Comparison of ENCODE assay signal across 8 mouse cellular contexts in genomic region chr7:44814952-44815553, GRCm38 (mm10). TPM values are rescaled to one million over a fixed set of nuclear protein-coding genes. Genes with fewer than 3 reads are reported as not detected.
DNase-seq lines count a peak whose midpoint lies in the region; ATAC-seq and TF ChIP-seq lines count a peak whose summit lies in the region.

No protein-coding gene starts in this region.

- H3K9me3 ChIP-seq in heart, embryonic 10.5 days, result no peaks in the 10 kb centered on the region
- no peaks in the 10 kb centered on the region for H3K9me3 ChIP-seq in ES-Bruce4 (replicated peaks; ENCODE audit: control insufficient read depth, insufficient read depth, low read length, poor library complexity, severe bottlenecking)
- H3K9me3 ChIP-seq in embryonic facial prominence, embryonic 12.5 days, result no peaks in the 10 kb centered on the region
- H3K9me3 ChIP-seq in intestine, embryonic 14.5 days (ENCODE audit: control insufficient read depth, low read length), result no peaks in the 10 kb centered on the region
- H3K9me3 ChIP-seq in midbrain, embryonic 13.5 days, result no peaks in the 10 kb centered on the region

- ATAC-seq in embryonic facial prominence, embryonic 12.5 days (ENCODE audit: insufficient number of reproducible peaks, insufficient read depth, low FRiP score, low TSS enrichment), result no peak
- 0 out of 2 replicates have a peak, but pooled peaks have one; percentile 1 for ATAC-seq in intestine, embryonic 14.5 days (replicated peaks; ENCODE audit: low FRiP score, low TSS enrichment, low read depth)
- ATAC-seq in midbrain, embryonic 13.5 days, result peak; percentile 21
- no peak for ATAC-seq in activated CD4-positive, CD25-positive, alpha-beta regulatory T cell, adult 4 months

- H3K27me3 ChIP-seq in heart, embryonic 10.5 days (ENCODE audit: insufficient read depth, poor library complexity, severe bottlenecking), result no peaks in the 10 kb centered on the region
- no peaks in the 10 kb centered on the region; the same call in 1 of the 2 replicates for H3K27me3 ChIP-seq in ES-Bruce4 (ENCODE audit: control insufficient read depth, insufficient read depth, low read length, poor library complexity, severe bottlenecking)
- no peaks in the 10 kb centered on the region for H3K27me3 ChIP-seq in embryonic facial prominence, embryonic 12.5 days
- no peaks in the 10 kb centered on the region for H3K27me3 ChIP-seq in intestine, embryonic 14.5 days (replicated peaks; ENCODE audit: control insufficient read depth, insufficient read depth, low read length)
- no peaks in the 10 kb centered on the region for H3K27me3 ChIP-seq in midbrain, embryonic 13.5 days

- peaks cover 29% of the 10 kb centered on the region; the same call in 1 of the 2 replicates for H3K36me3 ChIP-seq in heart, embryonic 10.5 days
- H3K36me3 ChIP-seq in ES-Bruce4 (ENCODE audit: control insufficient read depth, insufficient read depth, low read length, poor library complexity, severe bottlenecking), result peaks cover 19% of the 10 kb centered on the region
- H3K36me3 ChIP-seq in embryonic facial prominence, embryonic 12.5 days, result peaks cover 20% of the 10 kb centered on the region; the same call in 1 of the 2 replicates
- peaks cover 14% of the 10 kb centered on the region; the same call in 1 of the 2 replicates for H3K36me3 ChIP-seq in intestine, embryonic 14.5 days (ENCODE audit: control insufficient read depth, insufficient read depth, low read length)
- peaks cover 5% of the 10 kb centered on the region for H3K36me3 ChIP-seq in midbrain, embryonic 13.5 days

- H3K9ac ChIP-seq in ES-Bruce4 (ENCODE audit: low read depth, poor library complexity, severe bottlenecking), result peak overlapping the region; percentile 99
- H3K9ac ChIP-seq in embryonic facial prominence, embryonic 12.5 days, result peak overlapping the region; percentile 24; the same call in 1 of the 2 replicates
- H3K9ac ChIP-seq in intestine, embryonic 14.5 days (ENCODE audit: low read length), result peak overlapping the region; percentile 87
- peak overlapping the region; percentile 44; the same call in 1 of the 2 replicates for H3K9ac ChIP-seq in midbrain, embryonic 13.5 days (replicated peaks)

- TF ChIP-seq CTCF in ES-Bruce4 (IDR thresholded peaks at IDR 0.05; ENCODE audit: low read depth, low read length), result no peak

- no peak for TF ChIP-seq EP300 in ES-Bruce4 (IDR thresholded peaks at IDR 0.05; ENCODE audit: insufficient read depth, low read depth, low read length)

- no peak for TF ChIP-seq POLR2A in ES-Bruce4 (IDR thresholded peaks at IDR 0.05; ENCODE audit: insufficient read depth, low read length)

- peaks cover 38% of the 10 kb centered on the region for H3K4me1 ChIP-seq in heart, embryonic 10.5 days
- H3K4me1 ChIP-seq in ES-Bruce4 (ENCODE audit: control insufficient read depth, insufficient read depth, low read length), result peaks cover 2% of the 10 kb centered on the region
- peaks cover 33% of the 10 kb centered on the region for H3K4me1 ChIP-seq in embryonic facial prominence, embryonic 12.5 days
- H3K4me1 ChIP-seq in intestine, embryonic 14.5 days (replicated peaks; ENCODE audit: control insufficient read depth, insufficient read depth, low read length), result peaks cover 25% of the 10 kb centered on the region
- peaks cover 41% of the 10 kb centered on the region for H3K4me1 ChIP-seq in midbrain, embryonic 13.5 days (replicated peaks)

- DNase-seq in heart, embryonic 10.5 days (ENCODE audit: low spot score), result peak; percentile 79
- DNase-seq in heart, adult 18-20 months, result no peak
- no peak for DNase-seq in intestine, embryonic 14.5 days (ENCODE audit: low spot score)
- no peak for DNase-seq in ovary, postnatal 36 days (ENCODE audit: low spot score)

- peak overlapping the region; percentile 53 for H3K4me2 ChIP-seq in embryonic facial prominence, embryonic 12.5 days (replicated peaks)
- H3K4me2 ChIP-seq in intestine, embryonic 14.5 days (ENCODE audit: low read length), result peak overlapping the region; percentile 60
- H3K4me2 ChIP-seq in midbrain, embryonic 13.5 days (replicated peaks), result peak overlapping the region; percentile 83

- H3K4me3 ChIP-seq in heart, embryonic 10.5 days, result peak overlapping the region; percentile 86
- peak overlapping the region; percentile 43 for H3K4me3 ChIP-seq in ES-Bruce4 (ENCODE audit: low read depth, low read length)
- peak overlapping the region; percentile 72 for H3K4me3 ChIP-seq in embryonic facial prominence, embryonic 12.5 days
- H3K4me3 ChIP-seq in intestine, embryonic 14.5 days (ENCODE audit: low read depth, low read length), result peak overlapping the region; percentile 83
- H3K4me3 ChIP-seq in midbrain, embryonic 13.5 days (replicated peaks), result peak overlapping the region; percentile 90

- 29% methylated on average over 14 of the region's 14 CpGs for WGBS in heart, embryonic 10.5 days
- WGBS in embryonic facial prominence, embryonic 12.5 days, result 38% methylated on average over 13 of the region's 14 CpGs
- WGBS in intestine, embryonic 14.5 days, result 37% methylated on average over 14 of the region's 14 CpGs
- 27% methylated on average over 14 of the region's 14 CpGs for WGBS in midbrain, embryonic 13.5 days

- H3K27ac ChIP-seq in heart, embryonic 10.5 days, result peak overlapping the region; percentile 99
- no peak overlapping the region for H3K27ac ChIP-seq in ES-Bruce4 (ENCODE audit: insufficient read depth, low read length)
- H3K27ac ChIP-seq in embryonic facial prominence, embryonic 12.5 days, result peak overlapping the region; percentile 94
- H3K27ac ChIP-seq in intestine, embryonic 14.5 days (ENCODE audit: low read depth), result 0 out of 2 replicates have a peak overlapping the region, but pooled peaks have one; percentile 97
- peak overlapping the region; percentile 93 for H3K27ac ChIP-seq in midbrain, embryonic 13.5 days

RNA-seq across cellular contexts. Expression of gene Nup62, which starts 0.8 kb away (rescaled TPM):
- 128 and 132 TPM in 2 replicates for polyA plus RNA-seq in heart, embryonic 10.5 days (2016; fragmentation: Nextera tagmentation; extraction: Ambion mirVana)
- total RNA-seq in heart, adult 18-20 months (2021), result 10 to 100 TPM; 25.4 to 26.0 TPM
- polyA plus RNA-seq in ES-Bruce4 (2011; ENCODE audit: insufficient read depth, insufficient read length, low read depth, missing spikeins), result 90.6 and 109 TPM in 2 replicates
- polyA plus RNA-seq in embryonic facial prominence, embryonic 12.5 days (2016; fragmentation: Nextera tagmentation; extraction: Ambion mirVana), result 102 and 104 TPM in 2 replicates
- polyA plus RNA-seq in intestine, embryonic 14.5 days (2014; fragmentation: Nextera tagmentation; extraction: Ambion mirVana), result 65.8 and 68.8 TPM in 2 replicates
- polyA plus RNA-seq in midbrain, embryonic 13.5 days (2015; fragmentation: Nextera tagmentation; extraction: Ambion mirVana), result 55.7 and 61.3 TPM in 2 replicates
- 10 to 100 TPM; 32.1 to 47.7 TPM for polyA plus RNA-seq in activated CD4-positive, CD25-positive, alpha-beta regulatory T cell, adult 4 months (2017; shearing (Covaris generic))

RNA-seq across cellular contexts. Expression of gene Il4i1, which starts 1.1 kb away (rescaled TPM):
- polyA plus RNA-seq in heart, embryonic 10.5 days (2016; fragmentation: Nextera tagmentation; extraction: Ambion mirVana), result 0.41 and 1.3 TPM in 2 replicates
- 1 to 10 TPM in 1 of 2 experiments, under 1 TPM in 1; 0.62 to 4.8 TPM for total RNA-seq in heart, adult 18-20 months (2021)
- 4.7 and 6.4 TPM in 2 replicates for polyA plus RNA-seq in ES-Bruce4 (2011; ENCODE audit: insufficient read depth, insufficient read length, low read depth, missing spikeins)
- 1.2 and 2.5 TPM in 2 replicates for polyA plus RNA-seq in embryonic facial prominence, embryonic 12.5 days (2016; fragmentation: Nextera tagmentation; extraction: Ambion mirVana)
- 2.0 TPM in 2 replicates for polyA plus RNA-seq in intestine, embryonic 14.5 days (2014; fragmentation: Nextera tagmentation; extraction: Ambion mirVana)
- polyA plus RNA-seq in midbrain, embryonic 13.5 days (2015; fragmentation: Nextera tagmentation; extraction: Ambion mirVana), result 2.0 and 2.1 TPM in 2 replicates
- 1 to 10 TPM; 2.0 to 4.1 TPM for polyA plus RNA-seq in activated CD4-positive, CD25-positive, alpha-beta regulatory T cell, adult 4 months (2017; shearing (Covaris generic))

RNA-seq across cellular contexts. Expression of gene Atf5, which starts 1.4 kb away (rescaled TPM):
- polyA plus RNA-seq in heart, embryonic 10.5 days (2016; fragmentation: Nextera tagmentation; extraction: Ambion mirVana), result 1.7 and 3.3 TPM in 2 replicates
- total RNA-seq in heart, adult 18-20 months (2021), result 10 to 100 TPM; 60.2 to 62.7 TPM
- polyA plus RNA-seq in ES-Bruce4 (2011; ENCODE audit: insufficient read depth, insufficient read length, low read depth, missing spikeins), result 9.6 and 14.6 TPM in 2 replicates
- 5.3 and 5.8 TPM in 2 replicates for polyA plus RNA-seq in embryonic facial prominence, embryonic 12.5 days (2016; fragmentation: Nextera tagmentation; extraction: Ambion mirVana)
- polyA plus RNA-seq in intestine, embryonic 14.5 days (2014; fragmentation: Nextera tagmentation; extraction: Ambion mirVana), result 2.4 and 3.0 TPM in 2 replicates
- polyA plus RNA-seq in midbrain, embryonic 13.5 days (2015; fragmentation: Nextera tagmentation; extraction: Ambion mirVana), result 3.8 and 5.4 TPM in 2 replicates
- polyA plus RNA-seq in activated CD4-positive, CD25-positive, alpha-beta regulatory T cell, adult 4 months (2017; shearing (Covaris generic)), result 1 to 10 TPM in 1 of 2 experiments, not detected in 1; 1.1 TPM

RNA-seq across cellular contexts. Expression of gene Akt1s1, which starts 33.7 kb away (rescaled TPM):
- polyA plus RNA-seq in heart, embryonic 10.5 days (2016; fragmentation: Nextera tagmentation; extraction: Ambion mirVana), result 102 and 103 TPM in 2 replicates
- 10 to 100 TPM; 65.1 to 67.1 TPM for total RNA-seq in heart, adult 18-20 months (2021)
- polyA plus RNA-seq in ES-Bruce4 (2011; ENCODE audit: insufficient read depth, insufficient read length, low read depth, missing spikeins), result 38.1 and 38.3 TPM in 2 replicates
- 116 and 120 TPM in 2 replicates for polyA plus RNA-seq in embryonic facial prominence, embryonic 12.5 days (2016; fragmentation: Nextera tagmentation; extraction: Ambion mirVana)
- polyA plus RNA-seq in intestine, embryonic 14.5 days (2014; fragmentation: Nextera tagmentation; extraction: Ambion mirVana), result 63.7 and 68.0 TPM in 2 replicates
- polyA plus RNA-seq in midbrain, embryonic 13.5 days (2015; fragmentation: Nextera tagmentation; extraction: Ambion mirVana), result 78.9 and 88.2 TPM in 2 replicates
- polyA plus RNA-seq in activated CD4-positive, CD25-positive, alpha-beta regulatory T cell, adult 4 months (2017; shearing (Covaris generic)), result 1 to 10 TPM; 3.0 to 4.7 TPM

RNA-seq across cellular contexts. Expression of gene Tbc1d17, which starts 33.8 kb away (rescaled TPM):
- polyA plus RNA-seq in heart, embryonic 10.5 days (2016; fragmentation: Nextera tagmentation; extraction: Ambion mirVana), result 56.9 and 67.3 TPM in 2 replicates
- 10 to 100 TPM; 36.7 to 57.6 TPM for total RNA-seq in heart, adult 18-20 months (2021)
- 33.9 and 46.7 TPM in 2 replicates for polyA plus RNA-seq in ES-Bruce4 (2011; ENCODE audit: insufficient read depth, insufficient read length, low read depth, missing spikeins)
- 94.3 and 105 TPM in 2 replicates for polyA plus RNA-seq in embryonic facial prominence, embryonic 12.5 days (2016; fragmentation: Nextera tagmentation; extraction: Ambion mirVana)
- polyA plus RNA-seq in intestine, embryonic 14.5 days (2014; fragmentation: Nextera tagmentation; extraction: Ambion mirVana), result 72.4 and 74.8 TPM in 2 replicates
- polyA plus RNA-seq in midbrain, embryonic 13.5 days (2015; fragmentation: Nextera tagmentation; extraction: Ambion mirVana), result 109 and 110 TPM in 2 replicates
- 10 to 100 TPM; 41.0 to 63.7 TPM for polyA plus RNA-seq in activated CD4-positive, CD25-positive, alpha-beta regulatory T cell, adult 4 months (2017; shearing (Covaris generic))

Comparison
In these comparisons a context has a peak if more than half of its experiments do, and no peak if none do; other contexts are left out.
1. H3K9ac ChIP-seq: peak in every context shown above with its lines; median percentile 99 in ES-Bruce4; 87 in intestine, embryonic 14.5 days; 44 in midbrain, embryonic 13.5 days; 24 in embryonic facial prominence, embryonic 12.5 days.
2. ATAC-seq: peak in intestine, embryonic 14.5 days (single experiment) and midbrain, embryonic 13.5 days (single experiment); none in embryonic facial prominence, embryonic 12.5 days (single experiment) and activated CD4-positive, CD25-positive, alpha-beta regulatory T cell, adult 4 months (single experiment).
3. Peak in every context shown above with its lines, with median percentiles within 50 percentile points of each other: H3K4me3 ChIP-seq and H3K4me2 ChIP-seq.